Mouse (Mus musculus): Measurements from ENCODE around the gene Lrch4. TPM values are rescaled to one million over a fixed set of nuclear protein-coding genes. Genes with fewer than 3 reads are reported as not detected.

Lrch4 gene
- total RNA-seq (2021): 10 to 100 TPM in 1 of 2 experiments, 1 to 10 TPM in 1; 7.1 to 13.7 TPM
- long read RNA-seq, experiment 1, transcript Lrch4-201 (18 exons, 3,078 nt): major isoform, 6 of 10 reads
- long read RNA-seq, experiment 1, partial matches to known transcripts: 0 of 10 reads
- long read RNA-seq, experiment 1, other reads (novel, unspliced or antisense): 3 of 10 reads
- long read RNA-seq, experiment 2, transcript Lrch4-201 (18 exons, 3,078 nt): major isoform, 8 of 12 reads
- long read RNA-seq, experiment 2, partial matches to known transcripts: 2 of 12 reads
- long read RNA-seq, experiment 2, other reads (novel, unspliced or antisense): 2 of 12 reads

DNA sequence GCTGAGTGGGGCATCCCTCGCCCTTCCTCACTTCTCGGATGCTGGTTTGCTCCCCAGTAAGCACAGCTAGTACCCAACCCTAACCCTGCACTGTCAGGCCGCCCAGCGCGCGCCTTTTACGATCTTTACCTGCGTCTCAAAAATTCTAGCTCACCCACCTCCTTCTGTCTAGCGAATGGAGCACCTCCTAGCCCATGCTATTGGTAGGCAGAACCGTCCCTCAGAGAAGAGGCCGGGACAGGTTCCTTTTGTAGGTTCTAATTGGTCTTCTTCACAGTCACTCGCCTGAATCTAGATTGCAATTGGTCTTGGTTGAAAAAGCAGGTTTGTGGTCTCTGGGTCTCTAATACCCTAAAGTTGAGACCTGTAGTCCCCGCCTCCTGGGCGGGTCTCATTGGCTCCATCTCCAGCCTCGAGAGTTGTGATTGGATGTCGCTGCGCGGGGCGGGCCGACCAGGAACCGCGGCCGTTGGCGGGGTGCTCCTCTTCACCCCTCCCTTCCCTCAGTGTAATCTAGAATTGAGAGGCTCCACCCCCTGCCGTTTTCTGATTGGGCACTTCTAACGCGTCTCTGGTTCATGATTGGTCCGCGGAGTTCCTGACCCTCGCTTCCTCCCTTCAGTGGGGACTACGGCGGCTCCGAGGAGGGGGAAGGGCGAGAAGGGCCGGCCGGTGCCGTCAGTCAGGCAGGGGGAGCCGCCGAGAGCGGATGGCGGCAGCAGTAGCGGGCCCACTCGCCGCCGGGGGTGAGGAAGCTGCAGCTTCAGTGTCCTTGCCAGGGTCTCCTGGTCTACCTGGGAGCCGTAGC is at the start of gene Lrch4, which contains the start of the genes Fbxo24 and Gm20605:
Gene Lrch4 (plus strand): TSS at position 624 of the 808 bp plus-strand sequence.
Gene Fbxo24 (minus strand): TSS at position 505 of the 808 bp plus-strand sequence.
Gene Gm20605 (plus strand): TSS at position 678 of the 808 bp plus-strand sequence.
- DNase-seq (ENCODE audit: low spot score in 2 of 2): peak; percentile 99 to 100
- intact Hi-C loops (cut with DNase I): no loop called here

DNA sequence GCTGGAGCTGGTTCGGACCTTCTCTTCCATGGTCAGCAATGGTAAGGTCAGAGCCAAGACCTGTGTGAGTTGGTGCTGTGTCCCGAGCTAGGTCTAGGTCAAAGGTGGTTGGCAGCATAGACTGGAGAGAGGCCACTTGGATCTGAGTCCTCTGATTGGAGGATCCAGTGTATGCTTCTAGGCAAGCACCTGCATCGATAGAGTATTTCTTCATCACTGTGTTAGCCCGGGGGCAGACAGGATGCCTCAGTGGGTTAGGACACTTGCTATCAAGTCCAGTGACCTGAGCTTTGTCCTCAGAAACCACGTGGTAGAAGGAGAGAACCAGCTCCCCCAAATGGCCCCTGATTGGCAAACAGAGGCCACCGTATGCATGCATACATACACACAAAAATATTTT is 48.7 kb upstream of the Lrch4 start:
- DNase-seq (ENCODE audit: low spot score in 2 of 2): no peak
- intact Hi-C loops (cut with DNase I): no loop called here

DNA sequence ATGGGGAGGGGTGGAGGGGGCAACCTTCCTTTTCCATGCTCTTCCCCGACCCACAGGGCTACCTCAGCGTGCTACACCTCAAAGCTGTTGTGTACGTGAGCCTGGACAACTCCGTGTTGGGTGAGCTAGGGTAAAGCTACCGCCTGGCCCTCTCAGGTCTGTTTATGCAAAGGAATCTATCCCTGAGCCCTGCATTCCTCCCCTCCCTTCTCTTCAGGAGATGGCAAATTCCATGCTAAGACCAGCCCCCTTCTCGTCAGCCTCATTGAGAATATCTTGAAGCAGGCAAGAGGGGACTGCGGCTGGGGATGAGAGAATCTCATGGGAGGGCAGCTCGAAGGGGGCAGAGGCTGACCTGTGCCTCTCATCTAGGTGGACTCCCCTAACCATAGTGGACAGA is 46.2 kb upstream of the Lrch4 start:
- DNase-seq (ENCODE audit: low spot score in 2 of 2): no peak
- intact Hi-C loops (cut with DNase I): no loop called here

DNA sequence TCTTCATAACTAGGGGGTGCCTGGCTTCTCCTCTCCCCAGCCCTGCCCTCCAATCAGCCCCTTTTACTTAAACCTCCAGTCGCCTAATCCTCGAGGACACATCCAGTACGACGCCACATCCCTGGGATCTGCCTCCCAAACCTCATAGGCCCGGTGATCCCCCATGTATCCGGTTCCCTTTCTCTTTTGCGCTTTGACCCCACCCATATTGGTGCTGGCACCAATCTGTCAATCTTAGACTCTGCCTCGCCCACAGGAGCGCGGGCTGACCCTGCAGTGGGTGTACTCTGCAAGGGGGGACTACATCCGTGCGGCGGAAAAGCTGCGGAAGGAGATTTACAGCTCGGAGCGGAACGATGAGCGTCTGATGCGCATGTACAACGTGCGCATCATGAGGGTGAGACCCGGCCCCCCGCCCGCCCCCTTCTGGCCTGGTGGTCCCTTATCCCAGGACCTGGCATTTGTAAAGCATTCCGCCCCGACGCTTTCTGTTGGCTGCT is 45.2 kb upstream of the Lrch4 start:
- intact Hi-C loops (cut with DNase I): no loop called here
- DNase-seq (ENCODE audit: low spot score in 2 of 2): peak; percentile 47 to 68

DNA sequence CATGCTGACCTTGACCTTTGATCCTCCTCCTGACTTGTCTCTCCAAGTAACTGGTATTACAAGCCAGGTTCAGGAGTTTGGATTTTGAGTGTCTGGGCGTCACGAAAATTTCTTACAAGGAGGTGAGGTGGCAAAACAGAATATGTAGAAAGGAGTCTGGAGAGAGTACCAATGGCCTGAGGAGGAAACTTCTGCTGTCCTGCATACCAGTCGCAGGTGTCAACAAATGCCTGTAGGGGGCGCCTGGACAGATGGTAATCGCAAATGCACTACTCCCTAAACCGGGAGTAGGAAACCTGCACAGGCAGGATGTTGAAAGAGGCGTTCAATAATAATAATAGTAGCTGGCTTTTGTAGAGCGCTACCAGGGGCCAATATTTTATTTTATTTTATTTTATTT is 43.9 kb upstream of the Lrch4 start:
- intact Hi-C loops (cut with DNase I): loop anchor here (5.0 kb wide), 1 partner anchor 67 kb away; no protein-coding TSS in a partner anchor
- DNase-seq (ENCODE audit: low spot score in 2 of 2): peak; percentile 72 to 74

DNA sequence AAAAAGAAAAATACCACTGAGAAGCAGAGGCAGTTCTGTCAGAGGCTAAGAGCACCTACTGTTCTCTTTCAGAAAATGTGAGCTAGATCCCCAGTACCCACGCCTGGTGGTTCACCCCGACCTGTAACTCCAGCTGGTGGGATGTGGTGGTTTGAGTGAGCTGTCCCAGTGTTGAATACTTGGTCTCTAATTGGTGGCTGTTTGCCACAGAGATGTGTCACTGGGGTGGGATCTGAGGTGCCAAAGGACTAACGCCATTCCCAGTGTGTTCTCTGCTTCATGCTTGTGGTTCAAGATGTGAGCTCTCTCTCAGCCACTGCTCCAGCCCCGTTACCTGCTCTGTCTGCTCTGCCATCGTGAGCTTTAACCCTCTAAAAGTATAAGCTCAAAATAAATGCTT is 38.4 kb upstream of the Lrch4 start:
- DNase-seq (ENCODE audit: low spot score in 2 of 2): no peak
- intact Hi-C loops (cut with DNase I): no loop called here

DNA sequence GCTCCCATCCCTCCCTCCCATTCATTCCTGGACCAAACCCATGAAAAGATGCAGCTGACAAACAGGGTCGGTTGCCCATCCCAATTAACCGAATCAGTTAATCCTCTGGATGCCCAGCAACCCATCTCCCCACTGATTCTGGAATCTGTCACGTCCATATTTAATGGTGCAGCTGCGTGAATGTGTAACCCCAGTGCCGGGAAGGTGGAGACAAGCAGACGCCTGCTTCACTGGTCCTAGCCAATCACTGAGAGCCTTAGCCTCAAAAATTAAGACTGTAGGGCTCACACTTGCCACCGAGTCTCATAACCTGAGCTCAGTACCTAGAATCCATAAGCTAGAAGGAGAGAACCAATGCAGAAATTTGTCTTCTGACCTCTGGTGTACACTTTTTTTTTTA is 33.0 kb upstream of the Lrch4 start:
- intact Hi-C loops (cut with DNase I): no loop called here
- DNase-seq (ENCODE audit: low spot score in 2 of 2): no peak

DNA sequence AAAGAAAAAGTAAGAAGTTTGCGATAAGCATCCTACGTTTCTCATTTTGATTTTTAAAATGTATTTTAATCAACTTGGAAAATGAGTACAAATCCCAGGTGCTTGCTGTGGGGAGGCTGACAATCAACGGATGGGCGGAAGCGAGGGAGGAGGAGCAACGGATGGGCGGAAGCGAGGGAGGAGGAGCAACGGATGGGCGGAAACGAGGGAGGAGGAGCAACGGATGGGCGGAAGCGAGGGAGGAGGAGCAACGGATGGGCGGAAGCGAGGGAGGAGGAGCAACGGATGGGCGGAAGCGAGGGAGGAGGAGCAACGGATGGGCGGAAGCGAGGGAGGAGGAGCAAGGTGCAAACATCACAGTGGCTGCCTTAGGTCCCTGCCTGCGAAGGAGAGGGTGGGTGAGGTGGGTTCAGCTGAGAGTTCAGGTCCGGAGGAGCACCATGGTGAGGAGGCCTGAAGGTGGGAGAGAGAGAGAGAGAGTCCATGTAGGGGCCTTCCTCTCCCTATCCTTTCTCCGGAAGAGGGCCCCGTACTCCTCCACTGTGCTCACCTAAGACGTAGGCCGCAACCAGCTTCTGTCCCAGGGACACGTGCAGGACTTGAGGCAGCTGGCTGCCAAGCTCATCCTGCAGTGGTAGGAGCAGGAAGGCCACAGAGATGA is 32.2 kb upstream of the Lrch4 start:
- intact Hi-C loops (cut with DNase I): no loop called here
- no peak for DNase-seq (ENCODE audit: low spot score in 2 of 2)

DNA sequence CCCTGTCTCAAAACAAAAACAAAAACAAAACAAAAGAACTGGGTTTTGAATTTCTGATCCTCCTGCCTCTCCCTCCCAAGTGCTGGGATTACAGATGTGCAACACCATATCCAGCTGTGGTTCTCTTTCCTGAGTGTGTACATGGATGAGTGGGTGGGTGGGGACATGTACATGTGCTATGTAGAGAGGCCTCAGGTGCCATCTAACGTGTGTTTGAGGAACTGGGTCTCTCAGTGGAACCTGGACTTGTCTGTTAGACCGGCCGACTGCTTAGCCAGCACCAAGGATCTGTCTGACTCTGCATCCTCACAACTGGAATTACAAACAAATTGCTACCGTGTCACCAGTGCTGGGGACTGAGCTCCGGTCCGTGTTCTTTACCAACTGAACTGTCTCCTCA is 31.3 kb upstream of the Lrch4 start:
- DNase-seq (ENCODE audit: low spot score in 2 of 2): no peak
- intact Hi-C loops (cut with DNase I): no loop called here

DNA sequence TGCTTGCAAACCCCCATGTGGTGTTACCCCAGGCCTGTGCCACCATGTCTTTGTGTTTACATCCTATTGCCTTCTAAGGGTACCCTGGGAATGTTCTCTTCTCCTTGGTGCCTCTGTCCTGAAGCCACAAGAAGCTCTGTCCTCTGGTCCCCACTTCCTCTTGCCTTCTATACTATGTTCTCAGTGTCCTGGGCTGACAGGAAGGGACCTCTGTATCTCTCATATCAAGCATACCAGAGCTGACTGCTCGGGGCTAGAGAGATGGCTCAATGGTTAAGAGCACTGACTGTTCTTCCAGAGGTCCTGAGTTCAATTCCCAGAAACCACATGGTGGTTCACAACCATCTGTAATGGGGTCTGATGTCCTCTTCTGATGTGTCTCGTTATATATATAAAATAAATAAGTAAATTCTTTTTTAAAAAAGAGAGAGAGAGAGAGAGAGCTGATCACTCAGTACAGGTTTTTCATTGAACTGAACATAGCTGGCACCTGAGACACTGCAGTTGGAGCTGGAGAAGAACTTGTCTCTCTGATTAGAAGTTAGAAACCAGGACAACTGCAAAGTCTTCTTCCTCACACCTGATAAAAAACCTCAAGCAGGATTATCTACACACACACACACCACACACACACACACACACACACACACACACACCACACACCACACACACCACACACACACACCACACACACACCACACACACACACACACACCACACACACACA is 30.7 kb upstream of the Lrch4 start:
- DNase-seq (ENCODE audit: low spot score in 2 of 2): no peak
- intact Hi-C loops (cut with DNase I): no loop called here

DNA sequence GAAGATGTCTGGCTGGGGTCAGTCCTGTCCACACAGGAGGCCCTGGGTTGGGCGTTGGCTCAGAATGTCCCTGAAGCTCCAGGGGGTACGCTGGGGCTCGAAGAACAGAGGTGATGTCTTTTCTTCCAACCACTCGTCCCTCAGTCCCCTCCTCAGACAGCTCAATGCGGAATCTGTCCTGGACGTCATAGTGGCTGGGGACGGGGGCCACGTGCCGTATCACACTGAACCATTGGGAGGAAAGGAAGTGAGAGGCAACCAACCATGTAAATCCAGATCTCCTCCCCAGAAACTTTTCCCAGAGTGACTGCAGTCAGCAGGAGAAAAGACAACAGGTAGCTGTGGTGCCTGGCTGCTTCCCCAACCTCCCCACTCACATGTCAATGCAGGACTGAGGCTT is 29.3 kb upstream of the Lrch4 start:
- no peak for DNase-seq (ENCODE audit: low spot score in 2 of 2)
- intact Hi-C loops (cut with DNase I): no loop called here

DNA sequence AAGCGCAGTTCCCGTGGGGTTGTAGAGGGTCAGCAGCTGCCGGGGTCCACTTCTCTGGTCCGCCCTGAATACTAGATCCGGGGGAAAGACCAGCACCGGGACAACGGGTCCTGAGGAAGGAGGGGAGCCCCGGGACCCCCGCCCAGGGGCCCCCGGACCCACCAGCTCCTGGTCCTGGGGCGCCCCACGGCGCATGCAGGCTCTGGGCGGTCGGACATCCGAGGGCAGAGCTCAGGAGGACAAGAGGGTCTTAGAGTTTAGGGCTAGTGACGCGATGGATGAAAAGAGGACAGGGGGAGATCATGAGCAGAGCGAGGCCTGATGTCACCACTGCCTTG is 28.7 kb upstream of the Lrch4 start:
- DNase-seq (ENCODE audit: low spot score in 2 of 2): peak in 1 of 2 experiments; percentile 31
- intact Hi-C loops (cut with DNase I): loop anchor here (5.0 kb wide), 1 partner anchor 68 kb away; the partner anchor contains the start of genes Epo and Gnb2

DNA sequence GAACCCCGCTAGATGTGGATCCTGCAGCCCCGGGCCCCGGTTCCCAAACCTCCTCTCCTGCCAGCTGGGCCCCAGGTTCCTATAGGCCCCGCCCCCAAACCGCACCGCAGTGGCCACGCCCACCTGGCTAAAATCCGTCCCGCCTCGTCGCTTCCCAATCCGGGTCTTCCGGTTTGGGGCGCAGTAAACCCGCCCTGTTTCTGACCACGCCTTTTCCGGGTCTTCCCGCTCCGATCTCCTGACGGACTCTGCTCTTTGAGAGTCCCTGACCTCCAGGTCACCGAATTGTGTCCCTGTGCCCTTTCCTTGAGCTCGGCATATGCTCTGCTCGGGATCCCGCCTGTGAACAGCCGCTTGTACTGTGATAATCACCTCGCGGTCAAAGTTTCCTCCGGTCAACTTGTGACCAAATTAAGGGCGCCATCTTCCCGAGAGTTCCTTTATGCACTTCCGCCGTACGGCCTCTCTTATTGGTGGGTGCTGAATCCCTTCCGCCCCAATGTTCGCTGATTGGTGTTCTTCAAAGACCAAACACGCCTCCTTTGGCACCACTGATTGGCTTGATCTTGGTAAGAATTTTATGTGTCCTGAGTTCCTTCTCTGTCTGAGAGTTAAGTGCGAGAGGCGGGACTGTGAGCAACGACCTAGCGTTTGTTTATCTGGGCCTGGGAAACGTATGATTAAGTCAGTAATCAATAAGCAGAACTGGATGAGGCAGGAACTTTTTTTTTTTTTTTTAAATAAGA is 28.1 kb upstream of the Lrch4 start, which contains the start of gene Mospd3:
Gene Mospd3 (minus strand): TSS at position 440 of the 746 bp plus-strand sequence.
- intact Hi-C loops (cut with DNase I): loop anchor here (5.0 kb wide), 1 partner anchor 68 kb away; the partner anchor contains the start of genes Epo and Gnb2
- peak; percentile 93 to 97 for DNase-seq (ENCODE audit: low spot score in 2 of 2)

DNA sequence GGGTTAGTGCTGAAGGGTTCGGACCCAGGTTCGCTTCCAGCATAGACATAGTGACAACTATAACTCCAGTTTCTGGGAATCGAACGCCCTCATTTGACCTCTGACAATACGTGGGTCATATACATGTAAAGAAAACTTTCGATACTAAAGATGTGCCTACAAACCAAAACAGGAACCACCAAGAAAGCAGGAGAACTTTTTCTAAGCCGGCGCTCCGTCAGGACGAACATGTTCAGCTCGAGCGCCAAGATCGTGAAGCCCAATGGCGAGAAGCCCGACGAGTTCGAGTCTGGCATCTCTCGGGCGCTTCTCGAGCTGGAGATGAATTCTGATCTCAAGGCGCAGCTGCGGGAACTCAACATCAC is 27.6 kb upstream of the Lrch4 start:
- no peak for DNase-seq (ENCODE audit: low spot score in 2 of 2)
- intact Hi-C loops (cut with DNase I): loop anchor here (5.0 kb wide), 1 partner anchor 69 kb away; the partner anchor contains the start of genes Epo and Gnb2

DNA sequence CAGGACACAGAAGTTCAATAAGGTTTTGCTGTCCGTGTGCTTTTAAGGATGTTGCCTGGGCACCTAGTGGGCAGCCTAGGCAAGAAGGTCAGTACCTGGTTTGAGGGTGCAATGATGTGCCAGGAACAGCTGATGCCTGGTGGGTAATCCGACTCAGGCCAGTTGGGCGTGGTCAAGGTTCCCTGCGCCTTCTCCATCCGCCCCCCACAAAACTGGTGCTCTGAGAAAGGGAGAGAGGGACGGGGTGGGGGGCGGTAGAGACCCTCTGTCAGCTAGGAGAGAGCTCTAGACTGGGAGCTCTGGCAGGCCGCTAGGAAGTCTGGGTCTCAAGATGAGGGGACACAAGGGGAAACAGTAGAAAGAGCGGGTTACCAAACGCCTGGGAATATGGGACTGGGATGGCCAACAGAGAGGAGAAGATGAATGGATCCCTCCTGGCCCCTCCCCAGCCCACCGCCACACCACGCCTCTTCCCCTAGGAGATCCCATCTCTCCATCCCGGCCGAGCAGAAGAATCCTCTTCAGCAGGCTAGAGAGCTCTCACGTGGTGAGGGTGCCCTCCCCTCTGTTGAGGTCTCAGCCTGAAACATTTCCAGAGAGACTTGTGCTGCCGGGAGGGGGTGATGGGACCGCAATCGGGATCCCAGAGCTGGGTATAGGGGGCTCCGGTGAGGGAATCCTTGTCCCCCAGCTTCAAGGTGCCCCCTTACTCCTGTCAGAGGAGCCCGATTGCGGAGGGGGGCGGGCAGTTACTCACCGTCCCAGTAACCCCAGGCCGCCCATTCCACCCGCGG is 20.9 kb upstream of the Lrch4 start:
- no peak for DNase-seq (ENCODE audit: low spot score in 2 of 2)
- intact Hi-C loops (cut with DNase I): no loop called here

DNA sequence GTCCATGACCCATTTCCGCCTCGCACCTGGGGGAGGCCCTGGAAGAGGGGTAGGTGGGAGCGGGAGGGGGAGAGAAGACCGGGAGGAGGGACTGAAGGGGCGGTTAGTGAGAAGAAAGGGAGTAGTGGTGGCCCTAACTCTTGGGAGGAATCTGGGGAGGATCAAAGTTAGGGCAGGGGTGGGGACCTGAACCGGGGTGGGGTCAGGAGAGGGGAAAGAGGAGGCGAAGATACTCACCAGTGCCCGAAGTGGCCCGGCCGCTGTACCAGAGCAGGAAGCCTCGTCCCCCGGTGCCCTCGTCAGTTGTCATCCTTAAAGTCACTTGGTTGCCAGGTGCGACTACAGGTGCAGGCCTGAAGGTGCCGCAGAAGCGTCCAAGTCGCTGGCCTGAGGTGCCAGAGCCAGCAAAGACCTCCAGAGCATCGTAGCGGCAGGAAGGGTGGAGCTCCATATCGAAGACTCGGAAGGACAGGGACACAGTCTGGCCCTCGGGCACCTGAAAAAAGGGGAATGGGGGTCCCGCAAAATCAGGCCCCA is 20.2 kb upstream of the Lrch4 start:
- intact Hi-C loops (cut with DNase I): no loop called here
- DNase-seq (ENCODE audit: low spot score in 2 of 2): no peak

DNA sequence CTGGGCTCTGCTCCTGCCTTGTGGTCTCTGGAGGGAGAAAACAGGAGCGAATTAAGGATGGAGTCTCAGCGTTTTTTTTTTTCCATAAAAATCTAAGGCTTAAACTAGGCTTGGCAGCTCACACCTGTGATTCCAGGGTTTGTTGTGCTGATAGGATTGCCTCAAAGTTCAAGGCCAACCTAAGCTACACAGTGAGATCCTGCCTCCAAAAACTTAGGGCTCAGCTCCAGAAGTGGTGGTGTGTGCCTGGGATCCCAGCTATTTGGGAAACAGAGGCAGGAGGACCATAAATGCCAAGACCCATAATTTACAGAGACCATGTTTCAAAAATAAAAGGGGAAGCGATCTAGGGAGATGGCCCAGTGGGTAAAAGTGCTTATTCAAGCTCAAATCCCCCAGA is 19.6 kb upstream of the Lrch4 start:
- intact Hi-C loops (cut with DNase I): no loop called here
- no peak for DNase-seq (ENCODE audit: low spot score in 2 of 2)

DNA sequence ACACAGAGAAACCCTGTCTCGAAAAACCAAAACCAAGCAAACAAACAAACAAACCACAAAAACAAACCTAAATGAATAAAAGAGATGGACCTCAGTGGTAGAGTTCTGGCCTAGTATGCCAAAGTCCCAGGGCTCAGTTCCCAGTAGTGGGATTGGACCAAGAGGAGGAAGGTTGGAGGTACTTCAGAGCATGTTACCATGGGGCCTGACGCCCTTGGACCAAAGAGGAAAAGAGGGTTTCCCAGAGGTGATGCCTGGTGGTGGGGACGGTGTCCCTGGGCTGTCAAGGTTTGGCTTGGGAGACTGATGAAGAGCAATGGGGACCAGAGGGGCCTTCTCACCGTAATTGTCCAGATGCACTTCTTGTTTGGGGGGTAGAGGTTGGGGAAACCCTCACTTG is 18.9 kb upstream of the Lrch4 start:
- intact Hi-C loops (cut with DNase I): no loop called here
- no peak for DNase-seq (ENCODE audit: low spot score in 2 of 2)
